Mouse (Mus musculus): ENCODE measurements around the gene Chp1. TPM values are rescaled to one million over a fixed set of nuclear protein-coding genes. Genes with fewer than 3 reads are reported as not detected.
"Not testable (repeated sequence)": the region's sequence is repeated elsewhere in the genome, so short reads cannot be mapped to it uniquely, and the experiment has no call there.

The Chp1 gene
- polyA plus RNA-seq, 1 experiment from 2014 or later, result 68.6 TPM

DNA sequence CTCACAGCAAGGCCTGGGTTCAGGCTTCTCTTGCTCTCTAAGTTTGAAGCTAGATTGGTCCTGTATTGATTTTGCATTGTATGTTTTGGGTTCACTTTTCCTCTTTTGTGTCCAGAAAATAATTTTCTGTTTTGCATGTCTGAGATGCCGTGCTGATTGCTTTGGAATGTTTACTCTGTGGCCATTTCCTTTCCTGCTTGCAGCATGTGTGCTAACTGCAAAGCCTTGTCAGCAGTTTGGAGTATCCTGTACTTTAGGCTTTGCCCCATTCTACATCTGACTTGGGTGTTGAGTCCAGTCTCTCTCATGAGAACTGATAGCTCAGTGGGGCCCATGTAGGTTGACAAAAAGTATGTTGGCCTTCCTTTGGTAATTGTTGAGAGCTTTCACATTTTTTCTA lies 55.0 kb downstream of the Chp1 start:
- H3K36me3 ChIP-seq, result peaks cover 74% of the 10 kb centered on the region
- ATAC-seq (ENCODE audit: insufficient number of reproducible peaks, insufficient read depth, low FRiP score, low TSS enrichment, low read depth), result no peak
- H3K27me3 ChIP-seq, result no peaks in the 10 kb centered on the region
- H3K9ac ChIP-seq, result no peak overlapping the region
- H3K27ac ChIP-seq, result no peak overlapping the region
- no peaks in the 10 kb centered on the region for H3K4me1 ChIP-seq
- no peaks in the 10 kb centered on the region for H3K9me3 ChIP-seq
- H3K4me2 ChIP-seq, result no peak overlapping the region
- H3K4me3 ChIP-seq, result no peak overlapping the region
- WGBS, result 73% methylated on average over 1 of the region's 1 CpGs

DNA sequence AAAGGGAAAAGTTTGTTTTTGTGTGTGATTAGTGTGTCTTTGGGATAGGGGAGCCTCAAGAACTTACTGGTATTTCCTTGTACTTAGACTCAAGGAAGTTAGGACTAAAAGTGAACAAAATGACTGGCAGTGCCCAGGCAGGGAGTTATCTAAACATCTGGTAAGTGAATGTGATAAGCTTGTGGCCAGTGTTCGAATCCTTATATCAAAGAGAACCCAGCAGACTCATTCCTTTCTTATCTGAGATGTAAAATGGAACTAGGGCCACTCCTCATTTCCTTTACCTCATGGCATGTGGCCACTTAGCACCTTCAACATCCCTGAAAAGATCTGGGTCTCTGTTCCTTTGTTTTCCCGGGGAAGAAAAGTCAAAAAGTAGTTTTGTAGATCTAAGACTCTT lies 56.4 kb downstream of the Chp1 start:
- 89% methylated on average over 2 of the region's 2 CpGs for WGBS
- no peak for ATAC-seq (ENCODE audit: insufficient number of reproducible peaks, insufficient read depth, low FRiP score, low TSS enrichment, low read depth)
- Histone ChIP-seq H3K4me2 (no peak overlapping the region), H3K4me3 (no peak overlapping the region), H3K9ac (no peak overlapping the region), H3K9me3 (no peaks in the 10 kb centered on the region), H3K27me3 (no peaks in the 10 kb centered on the region), H3K27ac (no peak overlapping the region), H3K4me1 (no peaks in the 10 kb centered on the region), H3K36me3 (peaks cover 76% of the 10 kb centered on the region)

DNA sequence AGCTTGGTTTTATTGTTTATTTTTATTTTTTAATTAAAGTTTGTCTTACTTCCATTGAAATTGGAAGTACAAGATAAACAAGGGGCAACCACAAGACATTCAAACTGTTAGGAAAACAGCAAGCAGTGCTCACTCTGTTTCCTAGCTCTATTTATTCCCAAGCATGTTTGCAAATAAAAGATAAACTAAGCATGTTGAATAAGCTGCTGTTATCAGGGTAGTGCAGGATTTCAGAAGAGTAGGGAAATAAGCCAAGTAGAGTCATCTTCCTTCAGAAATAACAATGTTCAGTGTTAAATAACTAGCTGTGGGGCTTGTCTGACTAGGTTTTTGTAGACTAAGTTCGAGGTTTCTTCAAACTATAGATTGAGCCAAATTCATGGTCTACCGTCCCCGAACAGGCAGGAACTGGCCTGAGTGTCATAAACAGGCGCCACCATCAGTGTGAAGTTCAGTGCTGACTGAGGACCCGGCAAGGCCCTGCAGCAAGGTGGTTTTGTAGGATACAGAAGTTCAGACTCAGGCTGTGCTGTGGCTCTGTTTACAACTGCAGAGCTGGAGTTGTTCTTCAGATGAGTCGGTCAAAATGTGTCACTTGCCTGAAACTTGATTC lies 58.0 kb downstream of the Chp1 start:
- H3K9me3 ChIP-seq, result no peaks in the 10 kb centered on the region
- no peak overlapping the region for H3K4me2 ChIP-seq
- 89% methylated on average over 6 of the region's 6 CpGs for WGBS
- no peak for ATAC-seq (ENCODE audit: insufficient number of reproducible peaks, insufficient read depth, low FRiP score, low TSS enrichment, low read depth)
- H3K27ac ChIP-seq, result no peak overlapping the region
- no peaks in the 10 kb centered on the region for H3K27me3 ChIP-seq
- peaks cover 70% of the 10 kb centered on the region for H3K36me3 ChIP-seq
- H3K4me1 ChIP-seq, result no peaks in the 10 kb centered on the region
- no peak overlapping the region for H3K4me3 ChIP-seq
- no peak overlapping the region for H3K9ac ChIP-seq

DNA sequence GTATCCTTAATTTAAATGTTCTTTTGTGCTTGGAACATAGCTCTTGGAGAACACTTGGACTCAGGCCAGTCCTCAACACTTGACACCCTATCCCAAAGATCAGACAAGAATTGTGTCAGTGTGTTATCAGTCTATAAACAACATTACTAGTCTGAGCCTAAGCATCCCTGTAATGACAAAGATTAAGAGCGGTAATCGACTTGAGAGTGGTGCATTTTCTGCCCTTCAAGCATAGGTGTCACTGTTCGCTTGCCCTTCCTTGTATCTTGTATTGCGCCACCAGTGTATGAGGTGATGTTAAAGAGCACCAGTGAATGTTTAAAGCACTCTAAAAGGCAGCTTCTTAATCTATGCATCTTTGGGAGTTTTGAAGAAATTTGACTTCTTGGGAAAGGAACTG lies 59.5 kb downstream of the Chp1 start:
- H3K4me3 ChIP-seq, result no peak overlapping the region
- no peak overlapping the region for H3K27ac ChIP-seq
- no peaks in the 10 kb centered on the region for H3K9me3 ChIP-seq
- no peak overlapping the region for H3K4me2 ChIP-seq
- H3K36me3 ChIP-seq, result peaks cover 70% of the 10 kb centered on the region
- 93% methylated on average over 4 of the region's 4 CpGs for WGBS
- no peaks in the 10 kb centered on the region for H3K27me3 ChIP-seq
- H3K4me1 ChIP-seq, result no peaks in the 10 kb centered on the region
- H3K9ac ChIP-seq, result no peak overlapping the region
- no peak for ATAC-seq (ENCODE audit: insufficient number of reproducible peaks, insufficient read depth, low FRiP score, low TSS enrichment, low read depth)

DNA sequence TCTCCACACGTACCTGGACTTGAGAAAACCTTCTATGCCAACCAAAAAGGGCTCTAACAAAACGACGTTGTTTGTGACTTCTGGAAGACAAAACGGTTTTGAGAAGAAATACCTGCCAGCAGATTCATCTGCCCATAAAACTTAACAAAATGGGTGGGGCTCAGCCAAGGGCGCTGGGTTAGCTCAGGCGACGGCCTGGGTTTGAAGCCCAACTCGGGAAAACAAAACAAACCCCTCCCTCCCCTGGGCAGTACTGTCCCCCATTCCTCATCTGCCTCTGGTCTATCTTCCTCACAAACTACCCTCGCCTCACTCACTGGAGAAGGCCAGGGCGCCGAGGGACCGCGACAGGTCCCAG lies 70.3 kb downstream of the Chp1 start:
- H3K27me3 ChIP-seq, result no peaks in the 10 kb centered on the region
- H3K4me2 ChIP-seq, result peak overlapping the region; percentile 74
- H3K4me3 ChIP-seq, result peak overlapping the region; percentile 74
- 0 out of 2 replicates have a peak, but pooled peaks cover 2% of the 10 kb centered on the region for H3K36me3 ChIP-seq
- H3K9ac ChIP-seq, result peak overlapping the region; percentile 80
- ATAC-seq (ENCODE audit: insufficient number of reproducible peaks, insufficient read depth, low FRiP score, low TSS enrichment, low read depth), result no peak; the same call in 1 of the 2 replicates
- WGBS, result under 1% methylated on average over 13 of the region's 13 CpGs
- H3K4me1 ChIP-seq, result peaks cover 29% of the 10 kb centered on the region
- no peaks in the 10 kb centered on the region for H3K9me3 ChIP-seq
- H3K27ac ChIP-seq, result peak overlapping the region; percentile 72

DNA sequence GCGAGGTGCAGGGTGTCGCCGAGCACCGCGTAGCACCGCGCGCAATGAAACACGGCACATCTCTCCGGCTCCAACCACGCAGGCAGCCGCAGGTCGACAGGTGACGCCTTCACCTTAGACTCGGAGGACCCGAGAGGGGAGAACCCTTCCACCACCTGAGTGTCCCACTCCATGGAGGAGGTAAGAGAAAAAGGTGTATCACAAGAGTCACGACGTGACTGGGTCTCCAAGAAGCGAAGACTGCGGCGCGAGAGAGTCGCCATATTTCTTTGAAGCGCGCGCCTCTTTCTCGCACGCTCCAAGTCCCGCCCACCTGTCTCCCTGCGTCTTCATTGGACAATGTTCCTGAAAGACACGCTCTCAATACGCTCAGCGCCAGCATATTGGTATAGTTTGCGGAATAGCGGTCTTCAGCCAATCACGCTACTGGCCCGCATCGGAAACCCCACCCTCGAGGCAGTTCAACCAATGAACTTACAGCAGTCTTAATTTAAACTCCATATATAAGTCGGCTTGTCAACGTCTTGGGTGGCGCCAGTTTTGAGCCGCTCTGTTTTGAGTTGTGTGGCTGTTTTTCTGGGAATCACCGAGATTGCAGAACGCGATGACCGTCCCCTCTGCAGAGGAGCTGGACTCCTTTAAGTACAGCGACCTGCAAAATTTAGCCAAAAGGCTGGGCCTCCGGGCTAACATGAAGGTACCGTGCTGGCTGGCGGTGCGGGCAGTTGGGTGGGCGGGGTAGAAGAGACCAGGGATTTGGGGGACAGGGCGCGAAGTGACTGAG lies 70.9 kb downstream of the Chp1 start, which contains the start of the genes Nusap1 and Oip5:
Gene Nusap1 (plus strand): TSS at position 100 of the 784 bp plus-strand sequence.
Gene Oip5 (minus strand): TSS at position 271 of the 784 bp plus-strand sequence.
- H3K9me3 ChIP-seq, result no peaks in the 10 kb centered on the region
- H3K9ac ChIP-seq, result peak within 1 kb of the TSS; percentile 80
- H3K36me3 ChIP-seq, result peaks cover 5% of the 10 kb centered on the region; the same call in 1 of the 2 replicates
- ATAC-seq (ENCODE audit: insufficient number of reproducible peaks, insufficient read depth, low FRiP score, low TSS enrichment, low read depth), result peak; percentile 98
- under 1% methylated on average over 55 of the region's 55 CpGs for WGBS
- peak within 1 kb of the TSS; percentile 72 for H3K27ac ChIP-seq
- H3K4me2 ChIP-seq, result peak within 1 kb of the TSS; percentile 74
- H3K4me1 ChIP-seq, result peaks cover 29% of the 10 kb centered on the region
- no peaks in the 10 kb centered on the region for H3K27me3 ChIP-seq
- peak within 1 kb of the TSS; percentile 74 for H3K4me3 ChIP-seq

DNA sequence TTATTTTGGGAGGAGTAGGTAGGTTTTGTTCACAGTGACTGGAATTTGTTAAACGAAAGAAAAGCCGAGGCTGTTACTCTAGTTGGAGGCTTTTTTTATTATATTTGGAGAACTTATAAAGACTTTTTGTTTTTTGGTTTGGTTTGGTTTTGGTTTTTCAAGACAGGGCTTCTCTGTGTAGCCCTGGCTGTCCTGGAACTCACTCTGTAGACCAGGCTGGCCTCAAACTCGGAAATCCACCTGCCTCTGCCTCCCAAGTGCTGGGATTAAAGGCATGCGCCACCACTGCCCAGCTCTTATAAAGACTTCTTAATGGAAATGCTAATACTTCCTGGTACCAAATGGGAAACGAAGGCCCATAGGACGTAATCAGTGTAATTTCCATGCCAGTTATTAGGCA lies 71.5 kb downstream of the Chp1 start:
- WGBS, result 15% methylated on average over 6 of the region's 6 CpGs
- Histone ChIP-seq H3K9ac (peak overlapping the region; percentile 68), H3K36me3 (peaks cover 10% of the 10 kb centered on the region), H3K4me3 (peak overlapping the region; percentile 74), H3K4me2 (peak overlapping the region; percentile 72), H3K4me1 (peaks cover 29% of the 10 kb centered on the region), H3K27ac (peak overlapping the region; percentile 72)
- H3K27me3 ChIP-seq; H3K9me3 ChIP-seq; ATAC-seq (ENCODE audit: insufficient number of reproducible peaks, insufficient read depth, low FRiP score, low TSS enrichment, low read depth): not testable (repeated sequence)

- Histone ChIP-seq H3K4me1 (peaks cover 29% of the 10 kb centered on the region), H3K27me3 (no peaks in the 10 kb centered on the region), H3K4me2 (peak overlapping the region; percentile 26; the same call in 1 of the 2 replicates), H3K36me3 (peaks cover 30% of the 10 kb centered on the region), H3K9ac (peak overlapping the region; percentile 33; the same call in 1 of the 2 replicates), H3K27ac (no peak overlapping the region), H3K9me3 (no peaks in the 10 kb centered on the region), H3K4me3 (peak overlapping the region; percentile 1; the same call in 1 of the 2 replicates)
- 96% methylated on average over 2 of the region's 2 CpGs for WGBS
- no peak for ATAC-seq (ENCODE audit: insufficient number of reproducible peaks, insufficient read depth, low FRiP score, low TSS enrichment, low read depth)
These were observed 73.8 kb downstream of the Chp1 start for GRCm38 (mm10) chr2:119621302-119621701.

Other genes starting within 250 kb of the Chp1 start
- gene Dll4, start 221.9 kb upstream of the Chp1 start, polyA plus RNA-seq (2015; fragmentation: Nextera tagmentation; extraction: Ambion mirVana), result 4.2 and 4.6 TPM in 2 replicates
- gene Chac1, start 196.5 kb upstream of the Chp1 start, polyA plus RNA-seq (2015; fragmentation: Nextera tagmentation; extraction: Ambion mirVana), result 1.7 and 1.8 TPM in 2 replicates
- gene Ino80, start 70.0 kb upstream of the Chp1 start, polyA plus RNA-seq (2015; fragmentation: Nextera tagmentation; extraction: Ambion mirVana), result 4.5 and 4.9 TPM in 2 replicates
- gene Exd1, start 70 bp upstream of the Chp1 start, polyA plus RNA-seq (2015; fragmentation: Nextera tagmentation; extraction: Ambion mirVana), result 0.13 and 0.29 TPM in 2 replicates
- gene Nusap1, start 70.6 kb downstream of the Chp1 start, polyA plus RNA-seq (2015; fragmentation: Nextera tagmentation; extraction: Ambion mirVana), result 79.5 and 79.7 TPM in 2 replicates
- 23.0 and 24.6 TPM in 2 replicates for gene Oip5, start 70.8 kb downstream of the Chp1 start, polyA plus RNA-seq (2015; fragmentation: Nextera tagmentation; extraction: Ambion mirVana)
- 52.0 and 52.4 TPM in 2 replicates for gene Ndufaf1, start 115.1 kb downstream of the Chp1 start, polyA plus RNA-seq (2015; fragmentation: Nextera tagmentation; extraction: Ambion mirVana)
- 69.0 and 74.0 TPM in 2 replicates for gene Rtf1, start 127.4 kb downstream of the Chp1 start, polyA plus RNA-seq (2015; fragmentation: Nextera tagmentation; extraction: Ambion mirVana)
- gene Itpka, start 194.6 kb downstream of the Chp1 start, polyA plus RNA-seq (2015; fragmentation: Nextera tagmentation; extraction: Ambion mirVana), result 0.76 TPM in 1 of 2 replicates, not detected in the other
- 0.18 TPM in 1 of 2 replicates, not detected in the other for gene Ltk, start 212.7 kb downstream of the Chp1 start, polyA plus RNA-seq (2015; fragmentation: Nextera tagmentation; extraction: Ambion mirVana)
- gene Rpap1, start 239.8 kb downstream of the Chp1 start, polyA plus RNA-seq (2015; fragmentation: Nextera tagmentation; extraction: Ambion mirVana), result 31.5 and 31.9 TPM in 2 replicates